Mouse (Mus musculus) heart, postnatal 0 days (tissue): Measurements from ENCODE around the gene Wdpcp. TPM values are rescaled to one million over a fixed set of nuclear protein-coding genes. Genes with fewer than 3 reads are reported as not detected.

Experiments
- ATAC-seq: fragments of 200-750 bp; cut with Nextera tagmentation; 2 replicates; pipeline ENCODE4 v1.8.0; 2017; ENCODE audit warnings: low read depth, moderate number of reproducible peaks, moderate library complexity; ENCODE audit not compliant: insufficient read depth
- DNase-seq: peaks from one replicate; pipeline ENCODE4 v3.0.0-alpha.2; 2016; ENCODE audit warnings: low spot score
- H3K27ac ChIP-seq: fragments of 300-500 bp; sonication (generic); 2 replicates; pipeline ENCODE4 v1.5.1; 2014; ENCODE audit warnings: low read depth, mild to moderate bottlenecking
- H3K27me3 ChIP-seq: fragments of 300-500 bp; sonication (generic); 2 replicates; pipeline ENCODE4 v1.6.1; 2014; ENCODE audit warnings: low read length, mixed read lengths; ENCODE audit not compliant: control insufficient read depth, insufficient read depth
- H3K36me3 ChIP-seq: fragments of 300-500 bp; sonication (generic); replicated peaks from 2 replicates; pipeline ENCODE4 v1.6.1; 2014; ENCODE audit warnings: low read length, mixed read lengths; ENCODE audit not compliant: control insufficient read depth, insufficient read depth
- H3K4me1 ChIP-seq: fragments of 300-500 bp; sonication (generic); 2 replicates; pipeline ENCODE4 v1.6.1; 2014; ENCODE audit warnings: antibody characterized with exemption; ENCODE audit not compliant: control insufficient read depth, insufficient read depth
- H3K4me2 ChIP-seq: fragments of 300-500 bp; sonication (generic); 2 replicates; pipeline ENCODE4 v1.6.1; 2014; ENCODE audit warnings: low read depth, mild to moderate bottlenecking, low read length, moderate library complexity
- H3K4me3 ChIP-seq: fragments of 300-500 bp; sonication (generic); 2 replicates; pipeline ENCODE4 v1.5.1; 2014; ENCODE audit warnings: low read depth, low read length
- H3K9ac ChIP-seq: fragments of 300-500 bp; sonication (generic); replicated peaks from 2 replicates; pipeline ENCODE4 v1.6.1; 2014; ENCODE audit warnings: low read depth, low read length, mixed read lengths
- H3K9me3 ChIP-seq: fragments of 300-500 bp; sonication (generic); replicated peaks from 2 replicates; pipeline ENCODE4 v1.6.1; 2016; ENCODE audit warnings: low read length; ENCODE audit not compliant: control insufficient read depth
- CTCF ChIP-seq: IDR thresholded peaks from 2 replicates; pipeline ENCODE4 v1.5.1; 2016; ENCODE audit warnings: antibody characterized with exemption, control low read depth, low read depth
- EP300 ChIP-seq: IDR thresholded peaks from 2 replicates; pipeline ENCODE4 v1.6.1; 2016; ENCODE audit warnings: antibody characterized with exemption, low read depth
- WGBS: fragments of 180-500 bp; shearing (Covaris S2); extraction: QIAGEN DNeasy Blood & Tissue Kit; methylation state at CpG from one replicate; pipeline ENCODE4 v1.1.7; 2014; 5-methylcytosine and 5-hydroxymethylcytosine counted together
- microRNA-seq: library from miRNA; unstranded; fragments of <30 nt; microRNA quantifications from one replicate; pipeline ENCODE4, GENCODE M21; 2016
- polyA plus RNA-seq: library from polyadenylated mRNA; unstranded; fragments of >200 nt; fragmentation: Nextera tagmentation; extraction: Ambion mirVana; gene quantifications from 2 replicates; pipeline ENCODE4 v1.2.1, GENCODE M21; 2015
- total RNA-seq: library from RNA; depleted of rRNA; stranded (reverse); fragments of >200 nt; gene quantifications from 2 replicates; pipeline ENCODE4 v1.2.3, GENCODE M21; 2014; ENCODE audit warnings: low replicate concordance; rRNA removed

The Wdpcp gene
- total and polyA plus RNA-seq, 2 experiments from 2014 or later, result 4.0 to 5.8 TPM

DNA sequence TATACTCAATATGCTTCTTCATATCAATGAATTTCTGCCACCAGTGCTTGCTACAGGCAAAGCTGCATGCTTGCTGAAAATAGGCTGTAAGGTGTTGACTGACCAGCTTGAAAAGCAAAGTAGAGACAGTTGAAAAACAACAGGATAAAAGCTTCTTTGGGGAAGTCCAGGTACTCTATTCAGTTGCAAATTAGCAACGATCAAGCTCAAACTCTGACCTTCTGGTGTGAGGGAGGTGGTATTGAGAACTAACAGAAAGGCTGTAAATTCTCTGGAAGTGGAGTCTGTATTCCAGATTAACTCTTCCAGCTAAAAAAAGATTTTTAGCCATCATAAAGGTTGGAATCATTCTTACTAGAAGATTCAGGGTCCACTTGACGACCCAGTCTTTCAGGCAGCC lies 303.0 kb downstream of the Wdpcp start:
- TF ChIP-seq EP300, result no peak
- TF ChIP-seq CTCF, result no peak
- ATAC-seq, result no peak
- Histone ChIP-seq H3K4me3 (no peak overlapping the region), H3K9me3 (0 out of 2 replicates have a peak, but pooled peaks cover 3% of the 10 kb centered on the region), H3K9ac (no peak overlapping the region), H3K4me2 (no peak overlapping the region), H3K4me1 (no peaks in the 10 kb centered on the region), H3K27me3 (no peaks in the 10 kb centered on the region), H3K27ac (no peak overlapping the region), H3K36me3 (no peaks in the 10 kb centered on the region)
- no peak for DNase-seq
- WGBS, result 77% methylated on average over 2 of the region's 2 CpGs

DNA sequence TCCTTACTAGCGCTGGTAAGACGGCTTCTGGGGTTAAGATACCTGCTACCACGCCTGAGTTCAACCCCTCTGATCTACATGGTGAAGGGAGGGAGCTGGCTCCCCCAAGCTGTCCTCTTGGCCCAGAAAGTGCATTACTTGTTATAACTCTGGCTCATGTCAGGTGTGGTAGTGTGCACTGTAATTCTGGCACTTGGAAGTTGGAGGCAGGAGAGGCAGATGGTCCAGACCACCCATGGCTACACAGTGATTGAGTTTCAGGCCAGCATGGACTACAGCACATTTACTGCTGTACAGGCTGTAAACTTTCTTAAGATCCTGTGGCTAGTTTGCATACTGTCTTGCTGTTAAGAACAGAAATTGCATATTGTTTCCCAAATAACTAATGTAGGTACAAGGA lies 322.7 kb downstream of the Wdpcp start:
- Histone ChIP-seq H3K27ac (no peak overlapping the region), H3K4me1 (no peaks in the 10 kb centered on the region), H3K9ac (no peak overlapping the region), H3K36me3 (no peaks in the 10 kb centered on the region), H3K9me3 (no peaks in the 10 kb centered on the region), H3K4me2 (no peak overlapping the region), H3K27me3 (no peaks in the 10 kb centered on the region), H3K4me3 (no peak overlapping the region)
- WGBS, result 77% methylated on average over 3 of the region's 3 CpGs
- ATAC-seq (no peak), DNase-seq (no peak)
- TF ChIP-seq CTCF (no peak), EP300 (no peak)

DNA sequence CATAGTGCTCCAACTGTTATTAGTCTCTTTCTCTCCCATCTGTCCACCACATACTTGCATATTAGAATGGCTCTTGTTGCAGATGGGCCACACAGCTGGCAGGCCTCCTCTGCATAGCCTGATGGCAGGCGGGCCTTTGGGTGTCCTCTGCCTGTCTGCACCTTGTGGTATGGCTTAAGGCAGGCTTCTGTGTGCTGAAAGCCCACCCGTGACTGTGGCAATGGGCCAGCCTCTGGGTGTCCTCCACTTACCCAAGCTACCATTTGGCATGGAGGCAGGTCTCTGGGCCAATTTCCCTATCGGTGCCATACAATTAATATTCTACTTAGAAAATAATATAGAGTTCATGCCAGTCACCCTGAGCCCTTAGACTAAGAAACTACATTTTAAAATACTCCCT lies 350.5 kb downstream of the Wdpcp start:
- Histone ChIP-seq H3K27ac (no peak overlapping the region), H3K9me3 (no peaks in the 10 kb centered on the region), H3K9ac (no peak overlapping the region), H3K4me1 (no peaks in the 10 kb centered on the region), H3K4me3 (no peak overlapping the region), H3K27me3 (no peaks in the 10 kb centered on the region), H3K36me3 (no peaks in the 10 kb centered on the region), H3K4me2 (no peak overlapping the region)
- 79% methylated on average over 3 of the region's 3 CpGs for WGBS
- DNase-seq (no peak), ATAC-seq (no peak)
- TF ChIP-seq CTCF (no peak), EP300 (no peak)

Small RNAs within 50 kb of the gene (microRNA-seq; reads per million reads assigned to microRNA genes)
- gene Gm22990, result not detected

Other genes starting within 250 kb of the Wdpcp start
- 121 and 126 TPM in 2 replicates for gene Ugp2, start 201.0 kb upstream of the Wdpcp start, total RNA-seq
- gene Ugp2, start 201.0 kb upstream of the Wdpcp start, polyA plus RNA-seq, result 178 and 187 TPM in 2 replicates
- gene Mdh1, start 132 bp downstream of the Wdpcp start, total RNA-seq, result 1,252 and 1,335 TPM in 2 replicates
- 3,016 and 3,055 TPM in 2 replicates for gene Mdh1, start 132 bp downstream of the Wdpcp start, polyA plus RNA-seq